Mouse (Mus musculus) c-Kit-positive CD71-positive TER-119-negative erythroid progenitor cells, embryonic 14.5 days (primary cell): Measurements from ENCODE around the gene Nrxn2.
A peak's percentile ranks its signal among the peaks of the same experiment; 100 is the strongest.

Experiments
- DNase-seq: peaks from one replicate; pipeline ENCODE4 v3.0.0-alpha.2; 2013; ENCODE audit warnings: low read depth

Nrxn2 gene

DNA sequence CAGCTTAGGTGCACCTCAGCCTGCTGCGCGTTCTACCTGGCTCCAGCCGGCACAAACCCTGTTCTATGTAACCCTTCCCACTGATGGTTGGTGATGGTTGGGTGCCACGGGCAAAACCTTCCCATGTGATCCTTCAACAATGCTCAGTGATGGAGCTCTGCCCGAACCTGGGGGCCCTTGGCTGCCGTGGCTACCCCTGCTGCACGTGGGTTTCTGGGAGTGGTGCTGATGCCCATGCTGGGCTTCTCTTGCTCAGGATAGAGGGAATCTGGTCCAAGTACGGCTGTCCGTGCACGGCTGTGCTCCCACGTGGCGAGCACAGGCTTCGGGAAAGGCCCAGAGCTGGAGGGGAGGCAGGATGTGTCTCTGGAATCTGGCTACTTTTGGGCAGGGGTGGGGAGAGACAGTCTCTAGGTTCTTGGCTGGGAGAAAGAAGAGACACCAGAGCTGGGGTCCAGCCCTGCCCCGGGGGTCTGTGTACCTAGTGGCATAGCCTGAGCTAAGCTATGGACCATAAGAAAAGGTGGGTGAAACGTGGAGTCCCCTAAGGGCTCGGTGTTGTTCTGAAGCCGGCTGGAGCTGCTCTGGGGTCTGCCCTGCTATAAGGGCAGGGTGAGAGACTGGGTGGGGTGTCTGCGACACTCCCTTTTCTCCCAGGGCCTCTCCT is 76.1 kb downstream of the Nrxn2 start:
- DNase-seq: no peak

DNA sequence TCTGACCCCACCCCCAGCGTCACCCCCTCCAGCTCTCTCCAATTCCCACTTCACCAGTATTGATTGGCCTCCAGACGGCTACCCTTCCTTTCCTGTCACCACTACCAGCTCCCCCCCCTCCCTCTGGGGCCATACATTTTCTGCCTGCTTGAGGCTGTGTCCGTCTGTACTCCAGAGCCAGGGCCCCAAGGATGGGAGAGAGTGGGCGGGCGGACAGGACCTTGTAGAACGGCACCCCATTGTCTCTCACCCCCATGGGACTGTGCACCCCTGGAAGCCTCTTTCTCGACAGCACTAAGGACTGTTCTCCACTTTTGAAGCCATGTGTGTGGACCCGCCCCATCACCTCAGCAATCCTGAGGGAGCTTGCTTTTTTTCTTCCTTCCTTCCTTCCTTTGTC is 77.2 kb downstream of the Nrxn2 start:
- DNase-seq: no peak

DNA sequence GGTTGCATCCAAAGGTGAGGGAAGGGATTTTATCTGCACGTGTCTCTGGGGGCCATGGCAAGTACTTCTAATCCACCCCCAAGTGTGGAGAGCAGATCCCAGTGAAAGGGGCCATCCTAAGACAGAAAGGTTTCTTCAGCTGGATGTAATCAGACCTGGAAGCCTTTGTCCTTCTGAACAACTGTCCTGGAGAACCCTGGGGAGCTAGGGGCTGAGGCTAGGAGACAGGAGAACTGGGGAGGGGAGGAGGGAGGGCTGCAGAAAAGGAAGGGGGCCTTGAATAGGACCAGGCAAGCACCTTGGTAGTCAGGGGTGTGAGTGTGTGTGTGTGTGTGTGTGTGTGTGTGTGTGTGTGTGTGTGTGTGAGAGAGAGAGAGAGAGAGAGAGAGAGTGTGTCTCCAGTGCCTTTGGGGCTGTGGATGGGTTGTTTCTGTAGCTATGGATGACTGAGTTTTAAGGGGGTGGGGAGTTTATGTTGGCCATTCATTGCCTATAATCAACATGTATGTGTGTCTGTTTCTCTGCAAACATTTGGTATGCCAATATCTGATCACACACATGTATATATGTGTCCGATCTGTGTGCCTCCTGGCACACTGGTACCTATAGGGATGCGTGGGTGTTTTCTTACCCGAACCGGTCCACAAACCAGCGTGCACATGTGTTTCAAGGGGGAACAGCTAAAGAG is 78.1 kb downstream of the Nrxn2 start:
- DNase-seq: no peak

DNA sequence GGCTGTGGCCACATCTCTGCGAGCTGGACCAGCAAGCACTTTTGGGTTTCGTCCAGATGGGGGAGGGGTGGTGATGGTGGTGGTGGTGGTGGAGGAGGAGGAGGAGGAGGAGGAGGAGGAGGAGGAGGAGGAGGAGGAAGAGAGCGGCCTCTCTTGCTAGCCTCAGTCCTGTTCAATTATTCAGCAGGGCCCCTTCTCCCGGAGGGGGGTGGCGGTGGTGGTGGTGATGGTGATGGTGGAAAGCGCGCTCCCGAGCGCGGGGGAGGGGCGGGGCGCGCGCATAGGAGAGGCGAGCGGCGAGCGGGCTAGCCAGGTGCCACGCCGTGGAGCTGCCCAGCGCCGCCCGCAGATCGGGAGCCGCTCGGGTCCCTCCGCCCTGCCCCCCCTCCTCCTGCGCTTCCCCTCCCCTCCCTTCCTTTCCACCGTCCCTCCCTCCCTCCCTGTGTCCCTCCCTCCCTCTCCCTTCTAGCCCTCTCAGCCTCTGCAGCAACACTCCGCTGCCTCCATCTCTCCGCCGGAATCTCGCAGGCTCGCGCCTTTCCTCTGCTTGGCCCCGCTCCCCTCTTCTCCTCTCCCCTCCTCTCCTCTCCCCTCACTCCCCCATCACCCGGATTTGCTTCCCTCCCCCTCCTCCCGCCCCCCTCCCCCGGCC is 78.7 kb downstream of the Nrxn2 start:
- no peak for DNase-seq

DNA sequence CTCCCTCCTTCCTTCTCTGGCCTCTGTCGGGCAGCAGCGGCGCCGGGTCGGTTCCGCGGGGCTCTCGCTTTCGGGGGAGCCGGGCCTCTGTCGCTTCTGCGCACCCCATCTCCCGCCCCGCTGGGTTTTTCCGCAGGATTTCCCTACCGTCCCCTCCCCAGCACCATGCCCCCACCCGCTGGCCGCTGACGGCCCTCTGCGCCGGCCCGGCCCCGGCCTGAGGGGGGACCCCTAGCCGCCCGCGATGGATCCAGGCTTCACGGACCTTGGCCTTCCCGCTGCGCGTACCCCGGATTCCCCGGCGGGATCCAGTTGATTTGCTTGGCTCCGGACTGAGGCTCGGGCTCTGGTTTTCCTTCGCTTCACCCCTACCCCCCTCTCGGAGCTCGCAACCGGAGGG is 79.3 kb downstream of the Nrxn2 start:
- DNase-seq: no peak

DNA sequence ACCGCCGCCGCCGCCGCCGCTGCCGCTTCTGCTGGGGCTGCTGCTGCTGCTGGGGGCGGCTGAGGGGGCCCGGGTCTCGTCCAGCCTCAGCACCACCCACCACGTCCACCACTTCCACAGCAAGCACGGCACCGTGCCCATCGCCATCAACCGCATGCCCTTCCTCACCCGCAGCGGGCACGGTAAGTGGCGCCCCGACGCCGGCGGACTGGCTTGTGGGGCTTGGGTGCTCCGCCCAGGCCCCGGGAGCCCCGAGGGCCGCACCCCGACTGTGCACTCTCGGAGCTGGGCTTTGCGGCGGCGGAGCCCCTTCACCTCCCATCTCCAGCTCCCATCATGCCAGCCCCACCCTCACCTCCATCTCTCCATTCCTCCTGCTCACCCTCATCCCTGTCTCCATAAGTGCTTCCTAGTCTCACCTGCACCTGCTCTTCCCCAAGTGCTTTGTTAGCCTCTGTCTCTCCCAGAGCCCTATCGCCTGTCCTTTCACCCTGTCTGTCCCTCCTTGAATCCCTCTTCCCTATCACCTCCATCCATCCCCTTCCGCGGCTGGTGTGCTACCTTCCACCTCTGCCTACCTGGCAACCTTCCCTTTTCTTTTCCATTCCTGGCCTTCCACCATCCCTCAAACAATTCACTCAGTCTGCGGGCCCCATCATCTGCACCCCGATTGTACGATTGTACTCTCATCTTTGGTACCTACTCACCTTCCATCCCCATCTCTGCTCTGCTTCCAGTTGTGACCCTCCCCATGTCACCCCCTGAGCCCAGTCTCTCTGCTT is 80.0 kb downstream of the Nrxn2 start:
- DNase-seq: no peak

DNA sequence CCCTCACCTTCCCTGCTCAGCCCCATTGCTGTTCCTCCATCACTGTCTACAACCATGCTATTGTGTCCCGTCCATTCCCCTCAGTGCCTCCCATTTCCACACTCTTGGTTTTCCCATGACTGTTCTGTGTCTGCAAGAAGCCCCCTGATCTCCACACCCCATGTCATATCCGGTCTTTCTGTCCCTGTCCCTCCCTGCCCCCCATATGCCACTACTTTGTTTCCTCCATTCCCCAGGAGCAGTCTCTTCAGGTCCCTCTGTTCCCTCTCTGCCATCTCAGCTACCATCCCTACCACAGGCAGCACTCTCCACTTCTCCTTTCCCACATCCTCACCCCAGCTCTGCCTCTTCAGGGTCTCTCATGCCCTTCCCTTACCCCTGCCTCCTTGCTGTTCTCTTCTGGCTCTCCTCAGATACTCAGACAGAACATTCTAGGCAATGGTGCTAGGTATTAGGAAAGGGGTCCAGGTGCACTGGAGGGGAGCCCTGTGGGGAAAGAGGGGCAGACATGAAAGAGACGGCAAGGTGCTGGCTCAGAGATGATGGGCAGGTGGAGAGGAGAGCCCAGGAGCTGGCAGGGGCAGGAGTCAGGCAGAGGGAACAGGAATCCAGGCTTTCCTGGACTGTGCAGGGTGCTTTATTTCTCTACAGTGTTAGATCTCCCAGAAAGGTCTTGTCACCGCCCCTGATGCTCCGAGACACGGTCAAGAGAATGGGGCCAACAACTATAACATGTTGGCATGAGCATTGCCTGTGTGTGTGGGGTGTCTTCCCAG is 81.5 kb downstream of the Nrxn2 start:
- DNase-seq: no peak

DNA sequence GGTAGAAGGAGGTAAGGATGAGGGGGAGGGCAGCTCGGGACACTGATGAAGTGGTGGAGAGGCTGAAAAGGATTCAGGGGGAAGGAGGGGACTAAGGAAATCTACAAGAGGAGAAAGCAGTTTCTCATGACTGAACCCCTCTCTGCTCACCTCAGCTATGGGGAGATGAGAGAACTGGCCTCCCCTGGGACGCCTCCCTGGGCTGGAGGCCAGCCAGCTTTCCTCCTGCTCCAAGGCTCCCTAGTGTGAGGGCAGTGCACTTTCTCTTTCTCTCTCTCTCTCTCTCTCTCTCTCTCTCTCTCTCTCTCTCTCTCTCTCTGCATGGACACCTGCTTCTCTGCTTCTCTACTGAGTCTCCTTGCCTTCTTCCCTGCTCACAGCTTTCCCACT is 82.1 kb downstream of the Nrxn2 start:
- no peak for DNase-seq

DNA sequence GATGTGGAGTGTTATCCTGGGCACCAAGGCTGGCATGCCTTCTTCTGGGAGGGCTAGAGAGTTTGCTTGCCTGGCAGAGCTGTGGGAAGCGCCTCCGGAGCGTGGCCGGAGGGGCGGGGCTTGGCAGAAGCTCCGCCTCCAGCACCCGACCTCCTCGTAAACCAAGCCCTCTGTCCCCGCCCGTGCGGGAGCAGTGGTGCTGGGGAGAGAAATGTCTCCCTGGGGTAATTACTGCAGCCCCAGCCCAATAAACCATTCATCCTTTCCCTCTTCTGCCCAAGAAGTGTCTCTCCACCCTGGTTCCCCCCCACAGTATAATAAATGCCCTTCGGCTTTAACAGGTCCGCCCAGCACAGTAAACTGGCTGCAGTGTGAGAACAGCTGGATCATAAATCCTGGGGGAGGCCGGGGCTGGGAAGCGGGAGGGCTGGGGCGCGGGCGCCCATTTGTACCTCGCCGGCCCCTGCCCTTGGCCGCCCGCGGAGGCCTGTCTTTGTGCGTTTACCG is 83.6 kb downstream of the Nrxn2 start:
- DNase-seq: peak; percentile 8

DNA sequence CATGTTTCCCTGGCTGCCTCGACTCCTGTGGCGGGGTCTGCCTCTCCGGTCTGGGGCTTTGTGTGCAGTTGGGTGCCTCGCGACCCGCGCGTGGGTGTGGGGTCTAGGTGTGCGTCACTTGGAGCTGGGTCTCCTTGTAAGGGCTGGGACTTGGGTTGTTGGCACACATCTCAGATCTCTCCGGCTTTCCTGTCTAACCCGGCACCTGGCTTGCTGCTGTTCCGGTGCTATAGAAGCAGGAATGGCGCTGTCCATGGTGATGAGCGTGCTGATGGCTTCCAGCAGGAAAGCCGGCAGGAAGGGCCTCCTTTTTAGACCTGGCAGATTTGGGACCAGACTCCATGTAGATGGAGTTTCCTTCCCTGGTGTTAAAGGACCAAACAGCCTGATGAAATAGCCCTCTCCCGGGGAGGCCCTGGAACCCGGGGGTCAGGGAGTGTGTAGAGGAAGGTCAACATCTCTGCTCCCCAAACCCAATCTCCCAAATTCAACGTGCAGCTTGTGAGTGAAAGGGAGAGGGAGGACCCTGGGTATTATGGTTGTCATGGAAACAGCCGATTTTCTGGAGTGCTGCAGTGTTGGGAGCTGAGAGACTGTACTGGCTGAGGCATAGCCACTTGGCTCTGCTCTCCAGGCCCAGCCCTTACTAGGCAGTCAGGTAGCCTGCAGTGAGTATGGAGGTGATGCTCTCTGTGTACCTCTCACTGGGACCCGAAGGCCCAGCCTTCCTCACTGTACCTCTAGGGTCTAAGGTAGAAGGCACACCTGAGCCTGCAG is 84.2 kb downstream of the Nrxn2 start:
- DNase-seq: peak; percentile 11

DNA sequence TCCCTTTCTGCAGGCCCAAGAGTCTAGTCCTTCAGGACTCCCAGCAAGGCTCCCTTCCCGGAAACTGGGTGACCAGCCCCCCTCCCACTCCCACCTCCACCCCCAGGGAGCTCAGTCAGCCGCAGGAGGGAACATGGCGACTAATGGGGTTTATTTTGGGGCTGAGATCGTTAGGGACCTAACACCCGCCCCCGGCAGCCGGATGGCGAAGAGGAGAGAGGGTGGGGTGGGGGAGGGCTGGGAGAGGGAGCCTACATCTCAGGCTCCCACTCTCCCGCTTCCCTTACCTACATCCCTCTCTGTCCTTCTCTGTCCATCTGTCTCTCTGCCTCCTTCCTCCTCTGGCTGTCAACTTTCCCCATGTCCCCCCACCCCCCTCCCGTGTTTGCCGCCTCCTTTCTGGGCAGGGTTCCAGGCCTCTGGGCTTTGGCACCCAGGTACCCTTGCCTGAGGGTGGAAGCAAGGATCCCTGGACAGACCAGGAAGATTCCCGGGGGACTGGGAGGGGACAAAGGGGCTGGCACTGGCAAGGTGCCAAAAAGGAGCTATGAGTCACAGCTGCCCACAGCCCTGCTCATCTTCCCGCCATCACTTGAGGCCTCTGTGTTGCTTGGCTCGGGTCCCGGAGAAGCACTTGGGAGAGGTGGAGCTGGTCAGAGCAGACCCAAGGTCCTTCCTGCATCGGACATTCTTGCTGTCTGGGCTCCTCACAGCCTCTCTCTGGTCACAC is 85.6 kb downstream of the Nrxn2 start:
- no peak for DNase-seq

DNA sequence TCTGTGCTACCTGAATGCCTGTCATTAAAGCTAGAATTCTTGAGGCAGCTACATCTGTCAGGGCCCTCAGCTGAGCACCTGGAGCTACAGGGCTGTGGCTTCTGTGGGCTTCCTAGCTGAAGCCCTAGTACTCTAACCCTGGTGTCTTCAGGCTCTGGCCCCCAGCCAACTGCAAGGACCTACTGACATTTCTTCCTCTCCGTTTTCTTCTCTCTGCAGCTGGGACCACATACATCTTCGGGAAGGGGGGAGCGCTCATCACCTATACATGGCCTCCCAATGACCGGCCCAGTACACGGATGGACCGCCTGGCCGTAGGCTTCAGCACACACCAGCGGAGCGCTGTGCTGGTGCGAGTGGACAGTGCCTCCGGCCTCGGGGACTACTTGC is 86.1 kb downstream of the Nrxn2 start:
- DNase-seq: no peak

DNA sequence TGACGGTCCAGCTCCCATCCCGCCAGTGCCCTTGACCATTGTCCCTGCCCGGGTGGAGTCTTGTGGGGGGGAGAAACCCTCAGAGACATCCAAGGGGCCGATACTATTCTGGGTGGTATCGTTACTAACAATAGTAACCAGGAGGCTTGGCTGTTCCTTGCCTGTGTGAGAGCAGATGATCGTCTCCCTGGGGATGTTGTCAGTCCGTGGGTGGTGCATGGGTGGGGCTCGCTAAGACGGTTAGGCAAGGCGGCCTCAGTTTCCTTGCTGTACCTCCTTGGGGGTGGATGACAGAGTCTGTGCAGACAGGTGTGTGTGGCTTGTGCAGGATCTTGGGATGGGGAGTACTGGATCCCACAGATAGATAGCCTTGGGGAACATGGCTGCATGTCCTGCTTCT is 88.9 kb downstream of the Nrxn2 start:
- no peak for DNase-seq

DNA sequence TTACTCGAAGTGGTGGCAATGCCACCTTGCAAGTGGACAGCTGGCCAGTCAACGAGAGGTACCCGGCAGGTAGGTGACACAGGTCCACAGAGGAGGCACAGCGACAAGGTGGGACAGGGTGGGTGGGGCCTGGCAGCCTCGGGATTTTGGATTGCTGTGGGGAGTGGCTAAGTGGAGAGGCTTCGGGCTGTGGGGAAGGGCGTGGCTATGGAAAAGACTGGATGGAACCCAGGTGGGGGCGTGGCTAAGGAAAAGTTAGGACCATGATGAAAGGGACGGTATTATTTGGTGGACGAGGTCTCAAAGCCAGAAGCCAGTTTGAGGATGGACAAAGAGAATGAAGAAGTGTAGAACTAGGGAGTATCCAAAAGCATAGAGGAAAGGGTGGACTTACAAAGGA is 91.3 kb downstream of the Nrxn2 start:
- DNase-seq: no peak

DNA sequence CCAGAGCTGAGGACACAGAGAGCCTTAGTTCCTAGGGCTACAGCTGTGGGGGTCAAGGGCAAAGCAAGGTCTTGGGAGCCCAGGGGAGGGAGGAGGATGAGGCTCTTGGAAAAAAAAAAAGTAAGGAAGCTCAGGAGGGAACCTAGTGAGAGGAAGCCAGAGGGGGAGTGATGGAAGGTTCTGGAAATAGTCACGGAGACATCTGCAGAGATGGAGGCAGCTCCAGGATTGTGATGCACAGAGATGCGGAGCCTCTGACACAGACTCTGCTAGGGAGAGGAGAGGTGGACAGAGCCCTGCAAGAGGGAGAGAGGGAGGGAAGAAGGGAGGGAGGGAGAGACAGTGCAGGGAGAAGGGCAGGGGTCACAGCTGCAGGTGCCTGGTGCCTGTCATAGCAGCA is 92.0 kb downstream of the Nrxn2 start:
- no peak for DNase-seq

DNA sequence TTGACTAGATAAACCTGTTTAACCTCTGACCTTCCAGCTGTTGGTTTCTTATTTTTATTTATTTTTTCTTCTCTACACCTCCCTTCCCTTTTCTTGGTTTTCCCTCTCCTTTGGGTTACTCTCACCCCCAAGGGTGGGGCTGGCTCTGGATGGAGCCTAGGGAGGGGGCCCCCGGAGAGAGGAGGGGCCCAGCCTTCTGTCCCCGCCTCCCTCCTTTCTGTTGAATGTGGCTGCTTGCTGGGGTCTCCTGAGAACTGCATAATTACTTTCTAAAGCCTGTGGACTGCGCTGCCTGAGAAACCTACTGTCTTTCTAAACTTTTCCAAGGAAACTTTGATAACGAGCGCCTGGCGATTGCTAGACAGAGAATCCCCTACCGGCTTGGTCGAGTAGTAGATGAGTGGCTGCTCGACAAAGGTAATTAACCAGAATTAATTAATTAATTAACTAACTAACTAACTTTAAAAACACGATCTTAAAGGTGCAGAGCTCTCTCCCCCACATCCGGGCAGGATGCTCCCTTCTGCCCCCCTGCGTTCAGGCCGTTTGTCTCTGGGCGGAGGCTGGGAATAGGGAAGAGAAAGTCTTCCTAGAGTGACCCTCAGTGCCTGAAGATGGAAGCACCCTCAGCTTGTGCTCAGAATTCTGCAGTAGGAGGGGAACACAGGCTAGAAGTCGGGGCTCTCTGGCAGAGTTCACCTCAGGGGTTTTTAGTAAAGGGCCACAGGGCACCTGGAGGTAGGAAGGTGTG is 95.0 kb downstream of the Nrxn2 start:
- DNase-seq: no peak

DNA sequence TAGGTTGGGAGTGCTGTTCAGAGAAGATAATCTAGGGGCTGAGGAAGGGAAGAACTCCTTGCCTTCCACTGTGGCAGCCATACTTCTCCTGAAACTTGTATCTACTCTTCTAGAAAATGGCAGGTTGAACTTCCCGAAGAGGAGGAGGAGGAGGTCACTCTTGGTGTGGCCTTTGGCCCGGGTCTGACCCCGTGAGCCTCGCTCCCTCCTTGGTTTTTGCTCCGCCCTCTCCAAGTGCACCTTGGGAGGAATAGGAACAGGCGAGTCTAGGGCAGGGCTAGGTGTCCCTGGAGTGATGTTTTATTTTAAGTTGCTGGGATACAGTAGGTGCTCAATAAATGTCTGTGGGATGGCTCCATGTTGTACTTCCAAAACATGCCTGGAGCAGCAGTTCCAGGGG is 96.4 kb downstream of the Nrxn2 start:
- no peak for DNase-seq

DNA sequence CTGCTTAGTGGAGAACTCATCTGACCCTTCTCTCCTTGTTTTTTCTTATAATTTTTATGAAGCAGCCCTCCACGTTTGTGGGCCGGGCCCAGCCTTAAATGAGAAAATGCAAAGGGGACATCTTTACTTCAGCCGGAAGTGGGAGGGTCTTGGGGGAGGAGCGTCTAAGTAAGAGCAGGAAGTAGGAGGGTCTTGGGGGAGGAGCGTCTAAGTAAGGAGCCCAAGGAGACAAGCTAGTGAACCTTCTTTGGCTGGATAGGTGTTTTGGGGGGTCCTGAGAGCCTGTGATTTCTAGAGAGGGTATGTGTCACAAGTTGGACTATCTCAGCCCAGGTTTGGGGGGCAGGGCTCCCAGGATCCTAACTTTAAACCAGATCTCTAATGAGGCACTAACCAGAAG is 96.9 kb downstream of the Nrxn2 start:
- no peak for DNase-seq

DNA sequence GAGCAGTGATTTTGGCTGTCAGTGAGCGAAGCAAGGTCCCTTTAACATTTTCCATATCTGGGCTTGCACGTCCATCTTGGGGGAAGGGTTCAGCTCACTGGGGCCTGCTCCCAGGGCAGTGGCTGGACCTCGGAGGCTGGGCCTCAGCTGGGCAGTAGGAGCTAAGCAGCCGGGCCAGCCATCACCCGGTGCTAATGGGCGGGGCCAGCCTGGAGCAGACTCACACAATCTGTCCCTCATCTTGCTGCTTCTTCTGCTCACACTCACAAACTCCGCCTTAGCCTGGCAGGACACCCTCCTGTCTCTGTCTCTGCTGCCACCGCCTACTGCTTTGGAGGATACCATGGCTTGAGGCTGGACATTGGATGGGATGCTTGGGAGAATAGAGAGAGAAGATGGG is 97.6 kb downstream of the Nrxn2 start:
- DNase-seq: no peak

DNA sequence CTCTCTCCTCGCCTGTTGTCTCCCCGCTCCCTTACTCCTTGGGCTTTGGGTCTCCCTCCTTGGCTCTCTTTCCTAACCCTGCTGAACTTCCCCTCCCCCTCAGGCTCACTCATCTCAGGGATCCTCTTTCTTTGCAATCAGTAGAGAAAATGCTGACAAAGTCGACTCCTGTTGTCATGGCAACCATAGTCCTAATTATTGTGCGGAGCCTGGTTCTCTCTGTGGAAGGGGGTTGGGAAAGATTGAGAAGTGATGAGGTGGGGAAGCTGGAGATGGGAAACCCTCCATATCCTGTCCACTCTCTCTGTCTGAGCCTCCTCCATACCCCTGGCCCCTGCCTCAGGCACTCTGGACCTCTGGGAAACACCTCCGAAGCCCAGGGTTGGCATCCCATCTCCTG is 100.1 kb downstream of the Nrxn2 start:
- no peak for DNase-seq
